11 mouse cellular contexts compared by ENCODE assay signal in genomic region chr1:73923185-73923584, GRCm38 (mm10).
DNase-seq lines count a peak whose midpoint lies in the region; ATAC-seq lines count a peak whose summit lies in the region.
"Had no signal": no experiment of that assay in that cellular context is flagged by ENCODE, and none has a peak within 500 bp of the region (broad histone marks: within the 10 kb centered on the region; RNA-seq: fewer than 3 reads in every experiment).

No protein-coding gene starts in this region.

- peak overlapping the region; percentile 22; the same call in 1 of the 2 replicates for H3K27ac ChIP-seq in embryonic facial prominence, embryonic 15.5 days (replicated peaks)
- H3K27ac ChIP-seq in embryonic facial prominence, embryonic 10.5 days (replicated peaks), result no peak overlapping the region
- peak overlapping the region; percentile 82 for H3K27ac ChIP-seq in lung, embryonic 15.5 days

- WGBS in embryonic facial prominence, embryonic 15.5 days, result 47% methylated on average over 8 of the region's 8 CpGs
- 58% methylated on average over 8 of the region's 8 CpGs for WGBS in embryonic facial prominence, embryonic 10.5 days
- 37% methylated on average over 8 of the region's 8 CpGs for WGBS in lung, embryonic 15.5 days

- H3K9me3 ChIP-seq in embryonic facial prominence, embryonic 15.5 days (replicated peaks), result no peaks in the 10 kb centered on the region
- no peaks in the 10 kb centered on the region for H3K9me3 ChIP-seq in embryonic facial prominence, embryonic 10.5 days
- no peaks in the 10 kb centered on the region for H3K9me3 ChIP-seq in lung, embryonic 15.5 days
- H3K9me3 ChIP-seq: midbrain, embryonic 13.5 days had no signal

- H3K4me2 ChIP-seq in embryonic facial prominence, embryonic 15.5 days (replicated peaks), result no peak overlapping the region
- no peak overlapping the region for H3K4me2 ChIP-seq in lung, embryonic 15.5 days
- H3K4me2 ChIP-seq: midbrain, embryonic 13.5 days had no signal

- no peak for ATAC-seq in embryonic facial prominence, embryonic 15.5 days (ENCODE audit: insufficient number of reproducible peaks, low FRiP score, low TSS enrichment, low read depth)
- ATAC-seq in lung, embryonic 15.5 days (ENCODE audit: borderline replicate concordance, extremely low read depth, low FRiP score, low TSS enrichment), result peak; percentile 52; the same call in 1 of the 2 replicates
- ATAC-seq: hindbrain, embryonic 16.5 days; midbrain, embryonic 13.5 days had no signal

- H3K36me3 ChIP-seq in embryonic facial prominence, embryonic 15.5 days, result peaks cover 80% of the 10 kb centered on the region
- H3K36me3 ChIP-seq in embryonic facial prominence, embryonic 10.5 days (replicated peaks), result peaks cover 97% of the 10 kb centered on the region
- peaks cover 89% of the 10 kb centered on the region for H3K36me3 ChIP-seq in lung, embryonic 15.5 days

- H3K4me3 ChIP-seq in embryonic facial prominence, embryonic 15.5 days (replicated peaks), result no peak overlapping the region
- H3K4me3 ChIP-seq in embryonic facial prominence, embryonic 10.5 days, result no peak overlapping the region
- H3K4me3 ChIP-seq in lung, embryonic 15.5 days, result no peak overlapping the region
- H3K4me3 ChIP-seq: midbrain, embryonic 13.5 days had no signal

- no peaks in the 10 kb centered on the region for H3K27me3 ChIP-seq in embryonic facial prominence, embryonic 15.5 days
- no peaks in the 10 kb centered on the region for H3K27me3 ChIP-seq in embryonic facial prominence, embryonic 10.5 days (replicated peaks; ENCODE audit: low read depth, poor library complexity, severe bottlenecking)
- H3K27me3 ChIP-seq in lung, embryonic 15.5 days, result no peaks in the 10 kb centered on the region
- H3K27me3 ChIP-seq: midbrain, embryonic 13.5 days had no signal

- no peak overlapping the region for H3K9ac ChIP-seq in embryonic facial prominence, embryonic 15.5 days
- H3K9ac ChIP-seq in lung, embryonic 15.5 days, result no peak overlapping the region
- H3K9ac ChIP-seq: midbrain, embryonic 13.5 days had no signal

- DNase-seq in embryonic facial prominence, embryonic 10.5 days (ENCODE audit: low spot score), result no peak
- DNase-seq in heart, adult 8-10 months (ENCODE audit: low spot score), result peak; percentile 86
- DNase-seq in kidney, adult 8-10 months, result peak; percentile 60 to 64
- DNase-seq in B cell, adult 2 months, result no peak
- no peak for DNase-seq in thymus, adult 18-20 months
- DNase-seq in layer of hippocampus, adult 9-10 months (ENCODE audit: low spot score), result no peak
- DNase-seq: left cerebral cortex, postnatal 4 days had no signal

- no peaks in the 10 kb centered on the region for H3K4me1 ChIP-seq in embryonic facial prominence, embryonic 15.5 days
- peaks cover 6% of the 10 kb centered on the region; the same call in 1 of the 2 replicates for H3K4me1 ChIP-seq in embryonic facial prominence, embryonic 10.5 days
- H3K4me1 ChIP-seq in lung, embryonic 15.5 days, result no peaks in the 10 kb centered on the region; the same call in 1 of the 2 replicates
- H3K4me1 ChIP-seq: midbrain, embryonic 13.5 days had no signal

Comparison
In these comparisons a context has a peak if more than half of its experiments do, and no peak if none do; other contexts are left out.
1. DNase-seq: peak in heart, adult 8-10 months (single experiment) and kidney, adult 8-10 months (2 of 2); none in embryonic facial prominence, embryonic 10.5 days (single experiment), B cell, adult 2 months (0 of 2), thymus, adult 18-20 months (0 of 2) and layer of hippocampus, adult 9-10 months (single experiment).